Mouse (Mus musculus) liver, adult (tissue): Measurements from ENCODE around the gene St8sia1.

ENCODE experiments used
- GATA4 ChIP-seq: IDR thresholded peaks from 2 replicates; pipeline ENCODE4 v1.6.1; 2014; ENCODE audit warnings: mild to moderate bottlenecking, low read length; ENCODE audit not compliant: insufficient replicate concordance

Gene St8sia1

DNA sequence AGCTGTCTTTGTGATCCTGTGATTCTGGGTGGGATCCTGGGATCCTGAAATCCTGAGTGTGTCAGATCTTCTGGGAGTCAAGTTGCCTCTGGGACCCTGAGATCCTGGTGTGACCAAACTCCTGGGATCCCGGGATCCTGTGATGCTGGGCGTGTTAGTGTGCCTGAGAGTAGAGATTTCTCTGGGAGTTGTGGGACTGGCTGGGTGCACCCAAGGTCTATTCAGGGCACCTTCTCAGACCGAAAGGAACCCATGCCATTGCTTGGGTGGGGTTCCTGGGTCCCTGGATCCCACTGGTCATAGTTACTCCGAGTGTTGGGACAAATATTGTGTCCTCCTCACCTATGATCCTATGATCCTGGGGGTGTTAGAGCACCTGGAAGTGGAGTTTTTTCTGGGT is 120.2 kb downstream of the St8sia1 start:
- no peak for TF ChIP-seq GATA4

DNA sequence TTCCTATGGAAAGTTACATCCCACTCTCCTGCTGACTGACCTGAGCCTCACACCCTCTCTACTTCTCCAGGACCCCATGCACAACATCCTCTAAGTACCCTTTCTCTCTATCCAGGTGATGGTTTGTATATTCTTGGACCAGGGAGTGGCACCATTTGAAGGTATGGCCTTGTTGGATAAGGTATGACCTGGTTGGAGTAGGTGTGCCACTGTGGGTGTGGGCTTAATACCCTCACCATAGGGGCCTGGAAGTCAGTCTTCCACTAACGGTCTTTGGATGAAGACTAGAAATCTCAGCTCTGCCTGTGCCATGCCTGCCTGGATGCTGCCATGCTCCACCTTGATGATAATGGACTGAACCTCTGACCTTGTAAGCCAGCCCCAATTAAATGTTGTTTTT is 125.8 kb downstream of the St8sia1 start:
- TF ChIP-seq GATA4 = no peak

DNA sequence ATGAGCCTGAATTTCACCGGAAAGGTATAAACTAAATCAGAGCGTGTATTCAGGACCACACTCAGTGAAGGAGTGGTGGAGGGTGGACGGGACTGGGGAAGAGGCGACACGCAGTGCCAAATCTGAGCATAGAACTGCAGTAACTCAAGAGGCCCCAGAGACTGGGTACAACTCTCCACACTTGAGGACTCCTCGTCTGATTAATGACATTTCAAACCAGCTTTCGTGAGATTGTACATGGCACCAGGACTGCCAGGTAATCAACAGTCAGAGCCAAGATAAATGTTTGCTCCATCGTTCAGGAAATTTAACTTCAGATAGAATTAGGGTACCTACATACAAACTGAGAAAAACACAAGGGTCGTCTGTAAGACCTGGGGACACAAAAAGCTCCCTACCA is 126.9 kb downstream of the St8sia1 start:
- TF ChIP-seq GATA4 = no peak

DNA sequence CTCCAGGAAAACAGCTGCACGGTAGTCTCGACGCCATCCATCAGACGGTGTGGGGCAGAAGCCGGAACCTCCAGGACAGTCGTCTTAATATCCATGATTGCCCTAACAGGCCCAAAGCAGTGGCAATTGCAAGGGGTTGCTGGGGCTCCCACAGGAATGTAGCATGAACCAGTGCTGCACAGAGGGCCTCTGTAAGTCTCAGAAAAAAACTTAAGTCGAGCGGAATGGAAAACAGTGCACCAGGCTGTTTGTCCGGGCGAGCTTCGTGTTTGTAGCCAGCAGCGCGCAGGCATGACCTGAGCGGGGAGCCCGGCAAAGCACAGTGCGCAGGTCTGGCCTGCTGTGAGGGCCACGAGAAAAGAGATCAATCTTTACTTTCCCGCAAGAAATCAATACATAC is 128.5 kb downstream of the St8sia1 start:
- no peak for TF ChIP-seq GATA4

DNA sequence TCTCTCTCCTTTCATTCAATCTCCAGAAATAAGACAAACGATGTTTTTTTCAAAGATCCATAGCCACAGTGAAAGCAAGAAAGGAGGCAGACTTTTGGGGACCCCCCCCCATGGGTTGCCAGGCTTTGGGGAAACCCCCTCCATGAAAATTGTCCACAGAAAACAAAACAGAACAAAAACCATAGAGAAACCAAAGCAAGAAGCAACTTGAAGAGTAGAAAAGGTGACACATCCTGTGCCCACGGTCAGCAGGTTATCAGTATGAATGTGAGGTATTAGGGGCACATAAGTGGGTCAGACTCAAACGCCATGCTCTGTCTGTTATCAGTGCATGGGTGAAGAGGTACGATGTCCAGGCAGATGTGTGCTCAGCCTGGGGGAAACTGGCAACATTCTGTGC is 129.3 kb downstream of the St8sia1 start:
- TF ChIP-seq GATA4 = no peak

DNA sequence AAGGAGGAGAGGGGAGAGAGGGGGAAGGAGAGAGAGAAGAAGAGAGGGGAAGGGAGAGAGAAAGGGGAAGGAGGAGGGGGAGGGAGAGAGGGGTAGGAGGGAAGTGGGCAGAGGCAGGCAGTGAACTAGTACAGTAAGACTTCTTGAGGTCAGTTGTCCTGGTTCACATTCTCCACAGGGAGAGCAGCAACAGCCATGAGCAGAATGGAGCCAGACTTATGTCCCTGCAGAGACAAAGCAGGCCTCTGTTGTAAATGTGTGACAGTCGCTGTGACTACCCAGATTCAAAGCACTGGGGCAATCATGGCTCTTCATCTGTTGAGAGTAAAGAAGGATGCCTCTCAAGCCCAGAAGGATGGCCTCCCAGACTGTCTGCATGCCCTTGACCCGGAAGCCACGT is 132.5 kb downstream of the St8sia1 start:
- TF ChIP-seq GATA4 = no peak

DNA sequence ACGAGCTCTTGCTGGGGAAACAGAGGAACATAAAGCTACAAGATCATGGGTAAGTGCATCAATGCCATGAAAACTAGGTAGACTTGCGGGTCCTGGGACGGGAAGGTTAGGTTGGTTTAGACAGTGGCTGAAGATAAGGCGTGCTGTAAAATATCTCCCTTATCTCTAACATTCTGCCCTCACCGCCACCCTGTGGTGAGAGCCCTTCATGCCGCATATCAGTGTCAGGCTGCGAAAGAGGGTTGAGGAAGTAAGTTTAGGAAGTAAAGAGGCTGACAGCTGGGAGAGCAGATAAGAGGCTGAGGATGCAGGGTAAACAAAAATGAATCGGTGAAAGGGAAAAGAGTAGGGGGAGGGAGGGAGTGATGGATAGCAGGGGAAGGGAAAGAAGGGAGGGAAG is 133.0 kb downstream of the St8sia1 start:
- TF ChIP-seq GATA4 = no peak

DNA sequence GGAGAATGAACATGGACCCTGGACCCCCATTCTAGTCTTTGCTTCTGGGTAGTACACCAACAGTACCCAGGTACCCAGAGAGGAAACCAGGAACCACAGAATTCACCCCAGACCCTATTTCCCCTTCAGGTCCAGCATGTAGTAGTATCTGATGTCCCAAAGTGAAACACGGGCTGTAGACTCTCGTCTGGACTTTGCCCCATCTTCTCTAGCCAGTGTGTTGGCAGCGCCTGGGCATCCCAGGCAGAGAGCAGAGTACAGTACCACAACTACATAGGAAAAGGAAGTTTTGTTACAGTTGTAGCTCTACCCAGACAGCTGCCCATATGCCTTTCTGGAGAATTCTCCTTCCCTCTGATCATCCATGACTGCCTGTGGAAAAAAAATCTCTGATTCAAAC is 134.0 kb downstream of the St8sia1 start:
- no peak for TF ChIP-seq GATA4

DNA sequence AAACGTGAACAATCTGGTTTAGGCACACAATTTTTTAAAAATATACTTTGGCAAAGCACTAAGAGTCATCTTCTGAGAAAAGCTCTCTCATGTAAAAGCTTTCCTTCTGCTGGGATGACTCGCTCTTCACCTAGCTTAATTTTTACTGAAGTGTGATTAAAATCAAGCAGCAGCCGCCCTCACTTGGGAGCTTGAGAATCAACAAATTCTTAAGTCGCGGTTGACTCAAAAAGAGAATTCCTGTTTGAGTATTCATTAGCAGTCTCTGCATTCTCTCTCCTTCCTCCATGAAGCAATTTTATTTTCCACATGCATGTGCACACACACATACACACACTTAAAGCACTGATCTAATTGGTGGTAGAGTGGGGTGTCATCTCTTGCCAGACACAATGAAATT is 138.8 kb downstream of the St8sia1 start:
- TF ChIP-seq GATA4 = no peak

DNA sequence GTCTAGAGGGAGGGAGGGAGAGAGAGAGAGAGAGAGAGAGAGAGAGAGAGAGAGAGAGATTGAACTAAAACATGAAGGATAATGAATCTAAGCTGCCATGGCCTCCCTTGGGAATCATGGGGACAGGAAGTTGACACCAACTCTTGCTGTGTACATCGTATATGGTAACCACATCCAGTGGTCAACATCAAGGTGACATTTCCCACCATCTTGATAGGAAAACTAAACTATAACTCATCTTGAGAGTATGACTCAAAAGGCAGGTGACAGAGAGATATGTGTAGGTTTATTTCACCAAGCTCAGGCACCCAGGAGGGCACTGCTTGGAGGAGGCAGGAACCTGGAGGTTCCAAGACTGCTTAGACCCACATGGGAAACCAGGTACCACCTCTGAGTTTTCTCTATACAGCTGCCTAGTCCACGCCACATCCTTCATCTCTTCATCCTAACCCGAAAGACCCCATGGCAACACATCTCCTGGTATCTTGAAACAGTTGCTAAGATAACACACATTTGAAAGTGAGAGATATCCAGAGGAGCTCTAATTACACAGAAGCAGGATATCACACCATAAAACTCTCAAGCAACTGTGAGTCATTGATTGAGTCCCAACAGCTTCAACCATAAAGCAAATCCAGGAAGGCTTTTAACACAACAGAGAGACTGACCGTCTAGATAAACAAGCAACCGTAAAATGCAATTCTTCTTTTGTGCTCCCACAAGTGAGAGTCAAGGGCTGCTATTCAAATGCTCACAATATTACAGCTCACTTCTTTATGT is 141.1 kb downstream of the St8sia1 start:
- no peak for TF ChIP-seq GATA4

DNA sequence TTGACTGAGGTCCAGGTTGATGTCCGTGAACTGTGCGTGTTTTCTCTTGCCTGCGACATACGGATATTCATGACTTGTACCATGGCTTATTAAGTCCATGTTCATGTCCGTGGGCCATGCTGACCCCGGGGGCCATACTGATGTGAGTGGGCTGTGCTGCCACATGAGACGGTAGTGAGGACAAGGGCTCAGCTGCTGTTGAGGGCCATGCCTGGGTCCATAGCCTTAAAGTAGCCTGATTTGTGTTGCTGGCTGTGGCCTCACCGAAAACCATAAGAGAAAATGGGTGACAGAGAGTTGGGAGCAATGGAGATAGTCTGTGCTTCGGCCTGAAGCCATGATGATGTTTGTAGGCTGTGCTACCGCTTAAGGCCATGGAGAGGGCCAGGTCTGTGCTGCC is 145.9 kb downstream of the St8sia1 start:
- no peak for TF ChIP-seq GATA4

DNA sequence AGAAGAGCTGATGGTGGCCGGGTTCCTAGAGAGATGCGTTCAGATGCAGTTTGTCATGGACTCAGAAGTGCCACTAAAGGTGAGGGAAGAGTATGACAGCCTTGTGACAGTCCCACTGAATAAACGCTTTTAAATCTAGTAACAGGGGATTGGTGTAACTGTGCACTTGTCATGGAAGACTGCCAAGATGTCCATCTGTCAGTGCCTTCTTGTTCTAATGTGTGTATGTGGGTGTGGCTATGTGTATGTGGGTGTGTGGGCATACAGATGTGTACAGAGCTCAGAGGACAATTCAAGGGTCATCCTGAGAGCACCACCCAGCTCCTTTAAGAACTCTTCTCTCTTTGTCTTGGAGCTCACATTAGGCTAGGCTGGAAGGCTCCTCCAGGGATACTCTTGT is 148.7 kb downstream of the St8sia1 start:
- TF ChIP-seq GATA4 = no peak

DNA sequence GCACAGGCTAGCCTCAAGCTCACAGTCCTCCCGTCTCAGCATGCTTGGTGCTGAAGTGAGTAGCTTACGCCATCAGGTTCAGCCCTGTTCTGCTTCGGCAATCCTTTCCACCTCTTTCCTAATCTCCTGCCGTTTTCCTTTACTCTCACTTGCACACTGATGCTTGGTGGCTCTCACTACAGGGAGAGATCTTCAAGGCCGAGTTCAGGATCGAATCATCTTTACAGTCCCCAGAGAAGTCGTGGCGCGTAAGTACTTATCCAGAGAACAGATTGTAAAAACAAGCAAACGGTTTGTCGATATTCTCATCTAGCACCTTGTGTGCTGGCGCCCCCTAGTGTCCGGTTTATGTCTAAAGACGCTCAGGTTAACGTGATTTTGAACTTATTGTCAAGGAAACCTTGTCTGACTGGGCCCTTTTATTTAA is 149.7 kb downstream of the St8sia1 start:
- TF ChIP-seq GATA4 = no peak

DNA sequence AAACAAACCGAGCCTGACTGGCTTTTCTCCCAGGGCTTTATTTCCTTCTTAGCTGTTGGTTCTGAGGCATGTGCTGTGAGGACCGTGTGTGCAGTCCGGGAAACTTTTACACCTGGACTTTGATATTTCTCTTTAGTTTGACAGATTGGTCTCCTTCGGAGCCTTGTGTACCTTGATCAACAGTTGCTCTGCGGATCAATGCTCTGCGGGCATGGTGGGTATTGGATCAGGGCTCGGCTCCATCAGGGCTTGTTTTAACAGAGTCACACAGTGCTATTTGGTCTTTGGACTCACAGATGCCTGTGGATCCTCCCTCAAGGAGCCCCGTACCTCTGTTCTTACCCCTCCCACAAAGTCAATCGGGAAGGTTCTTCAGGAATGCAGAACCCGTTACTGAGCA is 150.2 kb downstream of the St8sia1 start:
- no peak for TF ChIP-seq GATA4

DNA sequence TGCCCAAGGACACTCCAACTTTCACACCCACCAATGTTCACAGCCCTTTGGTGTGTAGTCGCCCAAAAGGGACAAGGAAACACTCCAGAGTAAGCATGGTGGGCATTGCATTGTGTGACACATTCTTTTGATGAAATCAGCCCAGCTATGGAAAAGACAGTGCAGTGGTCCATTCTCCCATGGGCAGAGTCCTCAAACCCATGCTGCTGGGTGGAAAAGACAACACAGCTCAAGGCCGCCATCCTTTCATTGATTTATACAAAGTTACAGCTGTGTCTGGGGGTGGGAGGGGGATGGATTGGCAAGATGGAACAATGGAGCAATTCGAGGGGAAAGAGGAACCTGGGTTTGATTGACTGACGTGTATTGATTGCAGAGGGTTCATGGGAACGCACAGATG is 151.3 kb downstream of the St8sia1 start:
- no peak for TF ChIP-seq GATA4

DNA sequence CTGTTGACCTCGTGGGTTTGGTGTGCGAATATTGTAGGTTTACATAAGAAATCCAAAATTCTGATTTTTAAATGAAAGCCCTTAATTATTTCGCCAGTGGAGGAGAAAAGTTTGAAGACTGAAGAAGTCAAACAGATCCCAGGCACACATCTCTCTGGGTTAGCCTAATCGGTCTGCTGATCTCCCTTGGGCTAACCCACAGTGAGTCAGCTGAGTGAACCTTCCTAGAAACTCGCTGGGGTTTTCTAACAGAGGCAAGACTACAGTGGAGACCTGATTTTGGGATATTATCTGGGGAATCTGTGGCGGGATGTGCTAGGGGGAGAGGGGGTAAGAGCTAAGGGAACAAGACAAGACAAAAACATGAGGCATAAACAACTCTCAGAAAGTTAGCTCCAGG is 154.0 kb downstream of the St8sia1 start:
- no peak for TF ChIP-seq GATA4

DNA sequence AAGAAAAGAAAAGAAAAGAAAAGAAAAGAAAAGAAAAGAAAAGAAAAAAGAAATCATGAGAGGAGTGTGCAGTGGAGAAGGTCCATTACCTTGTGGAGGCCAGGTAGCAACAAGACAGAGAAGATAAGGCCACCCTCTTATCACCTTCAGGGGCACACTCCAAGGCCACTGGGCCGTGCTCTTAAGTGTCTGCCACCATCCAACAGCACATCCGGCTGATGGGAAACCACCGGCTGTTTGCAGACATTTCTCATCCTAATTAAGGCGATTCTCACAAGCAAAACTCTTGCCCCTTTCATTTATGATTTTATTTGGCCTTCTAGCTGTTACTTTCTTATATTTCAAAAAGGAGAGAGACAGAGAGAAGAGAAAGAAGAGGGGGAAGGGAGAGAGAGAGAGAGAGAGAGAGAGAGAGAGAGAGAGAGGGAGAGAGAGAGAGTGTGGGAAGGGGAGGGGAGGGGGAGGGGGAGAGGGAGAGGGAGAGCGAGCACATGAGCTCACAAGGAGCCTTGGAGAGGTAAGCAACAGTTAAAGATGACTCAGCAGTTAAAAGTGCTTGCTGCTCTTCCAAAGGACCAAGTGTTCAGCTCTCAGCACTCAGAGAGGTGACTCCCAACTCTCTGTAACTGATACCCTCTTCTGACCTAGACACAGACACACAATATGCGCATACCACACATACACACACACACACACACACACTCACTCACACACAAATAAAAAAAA is 154.7 kb downstream of the St8sia1 start:
- no peak for TF ChIP-seq GATA4
